Mouse (Mus musculus) inflammation-experienced regulatory T-cells (primary cell): ENCODE results near the gene Col4a1. TPM values are rescaled to one million over a fixed set of nuclear protein-coding genes. Genes with fewer than 3 reads are reported as not detected.

ENCODE experiments used
- polyA plus RNA-seq, 2 experiments: library from polyadenylated mRNA; unstranded; fragments of 100-300 nt; shearing (Covaris generic); gene quantifications; one replicate each; pipeline ENCODE4 v1.2.1; 2017

The Col4a1 gene
- 1 to 10 TPM in 1 of 2 experiments, under 1 TPM in 1; 0.13 to 2.9 TPM for polyA plus RNA-seq

DNA sequence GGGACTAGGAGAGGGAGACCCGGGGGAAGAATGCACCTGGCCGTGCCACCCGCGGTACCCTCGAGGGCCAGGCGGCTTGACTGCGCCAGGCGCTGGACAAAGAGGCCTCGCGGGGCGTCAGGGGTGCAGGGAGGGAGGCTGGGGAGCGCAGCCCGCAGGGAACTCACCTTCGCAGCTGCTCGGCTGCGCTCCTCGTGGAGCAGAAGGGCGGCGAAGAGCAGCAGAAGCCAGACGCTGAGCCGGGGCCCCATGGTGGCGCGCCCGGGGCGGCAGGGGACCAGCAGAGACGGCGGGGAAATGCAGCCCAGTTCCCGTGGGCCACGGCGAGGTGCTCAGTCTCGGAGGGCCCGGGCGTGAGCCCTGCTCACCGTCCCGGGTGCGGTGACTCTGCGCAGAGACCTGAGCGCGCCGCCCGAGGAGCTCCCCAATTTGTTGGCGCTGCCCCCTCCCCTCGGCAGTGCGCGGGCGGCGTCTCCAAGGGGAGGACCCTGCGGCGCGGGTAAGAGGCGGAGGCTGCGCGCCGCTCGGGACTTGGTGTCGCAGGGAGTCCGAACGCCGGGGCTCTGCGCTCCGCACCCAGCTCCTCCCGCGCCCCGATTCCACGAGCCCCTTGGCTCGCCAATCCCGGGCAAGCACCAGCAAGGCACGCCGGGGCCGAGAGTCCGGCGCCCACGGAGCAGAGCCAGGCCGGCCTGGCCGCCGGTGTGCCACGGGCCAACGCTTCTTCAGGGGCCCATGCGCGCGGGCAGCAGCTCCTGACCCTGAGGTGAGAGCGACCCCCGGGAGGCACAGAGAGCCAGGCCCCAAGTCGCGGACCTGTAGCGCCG, at the start of gene Col4a1, which contains the start of gene Col4a2:
TSS of gene Col4a1 (minus strand) at position 478 of the 827 bp plus-strand sequence.
TSS of gene Col4a2 (plus strand) at position 457 of the 827 bp plus-strand sequence.

Other genes starting within 250 kb of the Col4a1 start
- under 1 TPM; 0.04 to 0.67 TPM for gene Col4a2, start within 50 bp of the Col4a1 start, polyA plus RNA-seq
- 10 to 100 TPM in 1 of 2 experiments, 1 to 10 TPM in 1; 8.4 to 17.0 TPM for gene Rab20, start 165.9 kb upstream of the Col4a1 start, polyA plus RNA-seq
- gene Naxd, start 184.7 kb upstream of the Col4a1 start, polyA plus RNA-seq = 10 to 100 TPM; 52.1 to 64.5 TPM
- 10 to 100 TPM; 34.4 to 44.0 TPM for gene Cars2, start 238.0 kb upstream of the Col4a1 start, polyA plus RNA-seq
- 100 to 1,000 TPM in 1 of 2 experiments, 10 to 100 TPM in 1; 81.1 to 112 TPM for gene Ing1, start 242.7 kb upstream of the Col4a1 start, polyA plus RNA-seq